Mouse (Mus musculus): ENCODE results near the gene Gja1. TPM values are rescaled to one million over a fixed set of nuclear protein-coding genes. Genes with fewer than 3 reads are reported as not detected.

Gja1 gene
- total and polyA plus RNA-seq, 3 experiments = 26.0 to 45.0 (median 31.2) TPM

- H3K4me3 ChIP-seq (replicated peaks in 1 of 3; ENCODE audit: low read depth in 2 of 3, low read length in 2 of 3, poor library complexity in 1 of 3) = no peak overlapping the region
- no peaks in the 10 kb centered on the region for H3K4me1 ChIP-seq (ENCODE audit: control insufficient read depth in 1 of 2, insufficient read depth in 2 of 2)
- in situ Hi-C loops (cut with MboI; ENCODE audit: low pct_ligation_motif_present, low pct_unique_long_range_greater_than_20kb, low sequenced_read_pairs) (loop anchor here (10.0 to 25.0 kb wide), 3 partner anchors 477 to 824 kb away; no protein-coding TSS in a partner anchor), dilution Hi-C loops (cut with MboI; ENCODE audit: extremely low pct_ligation_motif_present, extremely low pct_unique_long_range_greater_than_20kb, low sequenced_read_pairs) (no loop called here)
- H3K9ac ChIP-seq (ENCODE audit: insufficient read depth, low read depth) = no peak overlapping the region
- TF ChIP-seq ETS1 (conservative IDR thresholded peaks at IDR 0.05; ENCODE audit: low read depth, low read length) (no peak), GABPA (IDR thresholded peaks at IDR 0.05; ENCODE audit: insufficient replicate concordance, low read depth, low read length) (no peak), HCFC1 (IDR thresholded peaks at IDR 0.05; ENCODE audit: low read depth, low read length) (no peak), USF2 (conservative IDR thresholded peaks at IDR 0.05; ENCODE audit: low read depth, low read length) (no peak), TCF12 (IDR thresholded peaks at IDR 0.05; ENCODE audit: low read depth, low read length) (no peak), ZKSCAN1 (IDR thresholded peaks at IDR 0.05; ENCODE audit: borderline replicate concordance, low read depth, low read length) (no peak), MAX (IDR thresholded peaks at IDR 0.05; ENCODE audit: low read length) (no peak), TBP (conservative IDR thresholded peaks at IDR 0.05; ENCODE audit: low read depth, low read length) (no peak), POLR2AphosphoS2 (IDR thresholded peaks at IDR 0.05; ENCODE audit: low read depth, low read length) (no peak)
- no peaks in the 10 kb centered on the region for H3K36me3 ChIP-seq (replicated peaks in 1 of 2; ENCODE audit: control insufficient read depth in 1 of 2, insufficient read depth in 1 of 2, low read length in 1 of 2)
- no peaks in the 10 kb centered on the region for H3K79me2 ChIP-seq (replicated peaks; ENCODE audit: control insufficient read depth, extremely low read depth, insufficient read depth, poor library complexity, severe bottlenecking)
- no peak for DNase-seq (ENCODE audit: extremely low read depth)
- no peak overlapping the region for H3K4me2 ChIP-seq (ENCODE audit: insufficient read depth, low read depth, poor library complexity, severe bottlenecking)
- no peak overlapping the region for H3K27ac ChIP-seq (ENCODE audit: insufficient read depth, low read depth)
- H3K27me3 ChIP-seq (replicated peaks) = no peaks in the 10 kb centered on the region
- no peaks in the 10 kb centered on the region for H3K9me3 ChIP-seq (replicated peaks; ENCODE audit: low read length)
Measured at GRCm38 (mm10) chr10:56360472-56360871, 16.7 kb upstream of the Gja1 start.

DNA sequence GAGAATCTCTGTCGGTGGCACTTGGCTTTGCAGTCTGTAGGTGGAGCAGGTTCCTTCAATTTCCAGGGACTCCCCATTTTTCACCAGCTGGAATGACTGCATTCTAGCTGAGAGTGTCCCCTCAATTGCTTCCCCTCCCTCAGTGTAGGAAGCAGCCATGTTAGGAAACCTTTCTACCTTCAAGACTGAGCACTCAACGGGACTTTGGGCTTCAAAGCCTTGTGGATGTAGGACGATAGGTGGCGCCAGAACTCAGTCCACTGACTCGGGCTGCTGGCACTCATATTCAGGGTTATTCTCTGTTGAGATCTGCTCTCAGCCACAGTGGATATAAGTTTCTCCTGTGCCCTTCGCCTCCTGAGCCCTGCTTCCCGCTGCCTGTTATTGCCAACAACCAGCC lies 8.1 kb upstream of the Gja1 start:
- H3K4me2 ChIP-seq (ENCODE audit: insufficient read depth, low read depth, poor library complexity, severe bottlenecking) = peak overlapping the region; percentile 96
- H3K9me3 ChIP-seq (replicated peaks; ENCODE audit: low read length) = no peaks in the 10 kb centered on the region
- DNase-seq (ENCODE audit: extremely low read depth) = peak; percentile 80
- H3K27me3 ChIP-seq (replicated peaks) = no peaks in the 10 kb centered on the region
- H3K79me2 ChIP-seq (replicated peaks; ENCODE audit: control insufficient read depth, extremely low read depth, insufficient read depth, poor library complexity, severe bottlenecking) = no peaks in the 10 kb centered on the region
- in situ Hi-C loops (cut with MboI; ENCODE audit: low pct_ligation_motif_present, low pct_unique_long_range_greater_than_20kb, low sequenced_read_pairs) = loop anchor here (10.0 to 25.0 kb wide), 3 partner anchors 468 to 816 kb away; no protein-coding TSS in a partner anchor
- H3K9ac ChIP-seq (ENCODE audit: insufficient read depth, low read depth) = peak overlapping the region; percentile 27; the same call in 1 of the 2 replicates
- peaks cover 0 to 11% of the 10 kb centered on the region in 2 experiments; a peak in 2 of 4 replicates for H3K4me1 ChIP-seq (ENCODE audit: control insufficient read depth in 1 of 2, insufficient read depth in 2 of 2)
- H3K27ac ChIP-seq (ENCODE audit: insufficient read depth, low read depth) = no peak overlapping the region
- H3K4me3 ChIP-seq (replicated peaks in 1 of 3; ENCODE audit: low read depth in 2 of 3, low read length in 2 of 3, poor library complexity in 1 of 3) = no peak overlapping the region
- dilution Hi-C loops (cut with MboI; ENCODE audit: extremely low pct_ligation_motif_present, extremely low pct_unique_long_range_greater_than_20kb, low sequenced_read_pairs) = no loop called here
- H3K36me3 ChIP-seq (replicated peaks in 1 of 2; ENCODE audit: control insufficient read depth in 1 of 2, insufficient read depth in 1 of 2, low read length in 1 of 2) = no peaks in the 10 kb centered on the region
- TF ChIP-seq GABPA (IDR thresholded peaks at IDR 0.05; ENCODE audit: insufficient replicate concordance, low read depth, low read length) = no peak
- TF ChIP-seq USF1 (IDR thresholded peaks at IDR 0.05; ENCODE audit: low read depth, low read length) = no peak
- TF ChIP-seq IRF4 (IDR thresholded peaks at IDR 0.05; ENCODE audit: low read depth, low read length) = peak; percentile 35; the same call in 1 of the 2 replicates
- no peak for TF ChIP-seq TBP (conservative IDR thresholded peaks at IDR 0.05; ENCODE audit: low read depth, low read length)
- no peak for TF ChIP-seq BHLHE40 (IDR thresholded peaks at IDR 0.05; ENCODE audit: low read depth, low read length)
- TF ChIP-seq NELFE (IDR thresholded peaks at IDR 0.05; ENCODE audit: low read depth, low read length) = no peak
- peak; percentile 67 to 91; a peak in 3 of 4 replicates for TF ChIP-seq CTCF (conservative IDR thresholded peaks at IDR 0.05 in 1 of 2, IDR thresholded peaks at IDR 0.05 in 1 of 2; ENCODE audit: low read depth in 2 of 2, low read length in 2 of 2)
- no peak for TF ChIP-seq POLR2A (IDR thresholded peaks at IDR 0.05; ENCODE audit: low read depth, low read length)
- TF ChIP-seq ETS1 (conservative IDR thresholded peaks at IDR 0.05; ENCODE audit: low read depth, low read length) = no peak
- peak; percentile 41; the same call in 1 of the 2 replicates for TF ChIP-seq ZC3H11A (IDR thresholded peaks at IDR 0.05; ENCODE audit: low read depth, low read length)
- 0 out of 2 replicates have a peak, but pooled peaks have one; percentile 14 for TF ChIP-seq TCF12 (IDR thresholded peaks at IDR 0.05; ENCODE audit: low read depth, low read length)
- peak; percentile 94 for TF ChIP-seq RAD21 (IDR thresholded peaks at IDR 0.05; ENCODE audit: low read depth, low read length)
- no peak for TF ChIP-seq ELF1 (IDR thresholded peaks at IDR 0.05; ENCODE audit: low read depth, low read length)
- TF ChIP-seq HCFC1 (IDR thresholded peaks at IDR 0.05; ENCODE audit: low read depth, low read length) = peak; percentile 25; the same call in 1 of the 2 replicates
- peak; percentile 74 for TF ChIP-seq SMC3 (IDR thresholded peaks at IDR 0.05; ENCODE audit: low read depth, low read length)
- no peak for TF ChIP-seq PAX5 (IDR thresholded peaks at IDR 0.05; ENCODE audit: low read length)
- no peak for TF ChIP-seq JUN (IDR thresholded peaks at IDR 0.05; ENCODE audit: insufficient read depth, low read depth, low read length)

Data from CH12.LX (cell line).